Mouse (Mus musculus): Measurements from ENCODE around the gene Dnaaf5.

Dnaaf5 gene

DNA sequence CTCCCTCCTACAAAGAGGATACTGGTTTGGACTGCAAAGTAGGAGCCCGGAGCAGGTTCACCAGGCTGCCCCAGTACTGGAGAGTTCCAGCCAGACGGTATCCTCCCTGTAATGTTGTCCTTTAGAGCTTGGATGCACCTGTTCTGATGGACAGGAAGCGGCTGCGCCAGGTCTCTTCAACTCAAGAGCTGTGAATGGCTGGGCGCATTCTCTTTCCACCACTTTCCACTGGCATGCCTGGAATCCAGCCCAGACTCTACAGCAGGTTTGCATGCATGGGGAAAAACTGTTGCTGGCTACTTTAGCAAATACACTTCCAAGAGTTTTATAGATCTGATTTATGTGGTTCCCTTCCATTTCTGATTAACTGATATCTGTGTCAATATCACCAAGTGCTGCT, 8.7 kb upstream of the Dnaaf5 start:
- no peak for DNase-seq

DNA sequence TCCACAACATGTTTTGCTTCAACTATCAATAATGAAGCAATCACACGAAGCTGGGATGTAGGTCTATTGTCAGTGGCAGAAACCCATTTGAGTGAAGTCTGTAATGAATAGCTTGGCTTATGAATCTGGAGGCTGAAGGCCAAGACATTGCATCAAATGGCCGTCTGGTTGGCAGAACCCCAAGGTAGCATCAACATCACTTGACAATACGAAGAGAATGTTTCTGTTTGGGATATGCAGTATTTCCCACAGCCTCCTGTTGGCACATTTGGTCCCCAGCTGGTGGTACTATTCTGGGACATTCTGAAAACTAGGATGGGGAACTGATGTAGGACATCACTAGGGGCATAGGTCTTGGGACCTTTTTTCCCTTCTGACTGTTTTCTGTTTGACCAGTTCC, 6.1 kb upstream of the Dnaaf5 start:
- no peak for DNase-seq

- DNase-seq, result no peak
Observed at GRCm38 (mm10) chr5:139145726-139146125, 4.3 kb upstream of the Dnaaf5 start.

DNA sequence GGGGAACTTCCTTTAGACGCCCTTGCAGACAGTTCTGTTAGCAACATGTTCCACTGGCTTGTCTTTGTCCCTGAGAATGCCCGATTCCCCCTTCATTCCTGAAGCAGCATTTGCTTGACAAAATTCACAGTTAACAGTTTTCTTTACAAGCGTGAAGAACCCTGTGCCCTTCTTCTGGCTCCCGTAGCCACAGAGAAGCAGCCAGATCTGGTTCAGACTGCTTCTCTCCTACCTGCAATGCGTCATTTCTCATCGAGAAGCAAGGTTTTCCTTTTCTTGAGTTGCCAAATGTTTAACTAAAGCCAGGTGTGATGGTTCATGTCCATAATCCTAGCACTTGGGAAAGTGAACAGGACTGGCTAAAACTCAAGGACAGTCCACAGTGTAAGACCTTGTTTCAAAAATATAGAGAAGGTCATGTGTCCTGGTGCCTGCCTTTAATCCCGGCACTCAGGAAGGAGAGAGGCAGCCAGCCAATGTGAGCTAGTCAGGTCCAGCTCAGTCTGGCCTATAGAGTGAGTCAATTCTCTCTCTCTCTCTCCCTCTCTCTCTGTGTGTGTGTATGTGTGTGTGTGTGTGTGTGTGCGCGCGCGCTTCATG, 3.4 kb upstream of the Dnaaf5 start:
- DNase-seq, result no peak

DNA sequence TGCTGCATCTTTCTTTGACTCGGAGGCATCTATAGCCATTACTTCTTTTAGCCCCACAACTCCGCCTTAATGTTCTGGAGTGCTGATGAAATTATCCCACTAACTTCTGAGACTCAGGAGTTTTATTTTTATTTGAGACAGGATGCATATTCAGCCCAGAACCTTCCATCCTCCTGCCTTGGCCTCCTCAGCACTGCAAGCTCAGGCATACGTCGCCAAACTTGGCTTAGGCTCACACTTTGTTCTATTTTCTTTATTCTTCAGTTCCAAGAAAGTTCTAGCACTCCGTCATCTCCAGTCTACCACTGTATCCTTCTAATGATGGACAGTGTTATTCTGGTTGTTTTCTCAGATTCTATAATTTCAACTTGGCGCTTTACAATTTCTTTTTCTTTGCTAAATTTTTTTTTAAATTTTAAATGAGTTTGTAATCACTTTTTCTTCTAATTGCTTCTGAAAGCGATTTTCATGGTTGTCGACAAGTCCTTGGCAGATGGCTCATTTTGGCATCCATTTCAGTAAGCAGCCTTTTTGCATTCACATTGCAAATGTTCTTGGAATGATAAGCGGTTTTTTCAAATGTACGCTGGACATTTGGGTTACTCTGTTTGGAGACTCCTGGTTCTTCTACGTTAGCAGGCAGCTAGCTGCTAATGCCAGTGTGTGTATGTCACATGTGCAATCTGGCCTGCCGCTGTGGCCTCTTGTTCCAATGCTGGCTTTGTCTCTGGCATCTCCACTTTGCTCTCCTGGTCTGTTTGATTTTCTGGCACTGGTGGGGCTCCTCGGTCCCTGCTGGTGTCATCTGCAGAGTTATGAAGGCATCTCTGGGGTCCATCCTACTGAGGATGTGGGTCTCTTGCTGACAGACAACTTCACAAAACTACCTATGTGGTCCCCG, 2.6 kb upstream of the Dnaaf5 start:
- no peak for DNase-seq

GRCm38 (mm10) chr5:139149006-139149672, 884 bp upstream of the Dnaaf5 start:
- DNase-seq, result no peak

DNA sequence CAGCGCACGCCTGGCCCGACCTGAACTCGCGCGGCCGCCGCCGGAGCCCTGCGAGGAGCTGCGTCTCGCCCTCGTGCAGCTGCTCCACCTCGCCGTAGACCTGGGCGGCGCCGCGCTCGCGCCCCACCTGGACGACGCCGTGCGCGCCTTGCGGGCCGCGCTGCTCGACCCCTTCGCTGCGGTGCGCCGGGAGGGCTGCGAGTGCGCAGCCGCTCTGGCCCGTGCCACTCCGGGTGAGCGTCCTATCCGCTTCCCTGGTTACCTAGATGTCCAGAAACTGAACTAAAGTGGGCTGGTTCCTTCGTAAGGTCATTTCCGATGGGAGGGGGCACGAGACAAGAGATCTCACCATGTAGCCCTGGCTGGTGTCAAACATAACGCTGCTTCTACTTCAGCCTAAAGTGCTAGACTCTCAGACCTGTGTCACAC, 594 bp downstream of the Dnaaf5 start:
- DNase-seq, result peak; percentile 46 to 70

DNA sequence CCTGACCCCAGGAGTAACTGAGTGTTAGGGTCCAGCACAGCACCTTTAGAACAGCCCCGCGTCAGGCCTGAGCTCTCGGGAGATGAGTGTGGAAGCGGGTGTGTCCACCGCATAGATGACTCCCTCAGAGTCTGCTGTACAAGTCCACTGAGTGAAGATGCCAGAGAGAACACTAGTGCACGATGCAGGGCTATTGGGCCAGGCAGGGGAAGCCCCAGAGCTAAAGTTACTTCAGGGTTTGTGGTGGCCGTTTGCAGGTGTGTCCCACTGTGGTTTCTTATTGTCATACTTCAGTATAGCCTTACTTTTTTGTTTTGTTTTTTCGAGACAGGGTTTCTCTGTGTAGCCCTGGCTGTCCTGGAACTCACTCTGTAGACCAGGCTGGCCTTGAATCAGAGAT, 10.9 kb downstream of the Dnaaf5 start:
- DNase-seq, result peak in 1 of 2 experiments; percentile 16

DNA sequence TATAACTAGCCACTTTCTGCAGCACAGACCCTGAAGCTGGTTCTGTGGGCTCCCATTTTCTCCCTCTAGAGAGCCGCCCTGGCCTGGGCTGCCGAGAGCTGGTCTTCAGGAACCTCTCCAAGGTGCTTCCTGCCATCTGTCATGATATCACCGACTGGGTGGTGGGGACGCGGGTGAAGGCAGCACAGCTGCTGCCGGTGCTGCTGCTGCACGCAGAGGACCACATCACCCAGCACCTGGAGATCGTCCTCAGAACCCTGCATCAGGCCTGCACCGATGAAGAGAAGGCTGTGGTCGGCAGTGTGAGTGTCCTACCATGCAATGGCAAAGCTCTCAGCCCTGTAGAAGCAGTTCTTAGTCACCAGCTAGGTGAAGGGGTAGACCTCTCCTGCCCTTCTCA, 11.6 kb downstream of the Dnaaf5 start:
- DNase-seq, result peak; percentile 76 to 86

GRCm38 (mm10) chr5:139166781-139167361, 16.8 kb downstream of the Dnaaf5 start:
- peak; percentile 83 to 86 for DNase-seq

DNA sequence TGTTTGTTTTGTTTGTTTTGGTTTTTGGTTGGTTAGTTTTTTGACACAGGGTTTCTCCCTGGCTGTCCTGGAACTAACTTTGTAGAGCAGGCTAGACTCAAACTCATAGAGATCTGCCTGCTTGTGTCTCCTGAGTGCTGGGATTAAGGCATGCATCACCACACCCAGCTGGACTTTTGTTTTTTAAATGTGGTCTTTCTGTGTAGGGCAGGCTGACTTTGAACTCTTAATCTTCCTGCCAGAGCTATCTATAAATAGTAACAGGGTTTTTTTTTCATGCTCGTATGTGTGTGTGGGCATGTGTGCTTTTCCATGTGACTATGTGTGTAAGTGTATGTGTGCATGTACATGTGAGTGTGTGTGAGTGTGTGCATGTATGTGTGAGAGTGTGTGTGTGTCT, 17.5 kb downstream of the Dnaaf5 start:
- DNase-seq, result no peak

- DNase-seq, result no peak
Observed at GRCm38 (mm10) chr5:139171929-139172328, 21.9 kb downstream of the Dnaaf5 start.

GRCm38 (mm10) chr5:139174141-139174540, 24.1 kb downstream of the Dnaaf5 start:
- DNase-seq, result no peak

- peak in 1 of 2 experiments; percentile 29 for DNase-seq
Observed at GRCm38 (mm10) chr5:139174556-139175547, 24.8 kb downstream of the Dnaaf5 start.

- DNase-seq, result peak; percentile 79 to 81
Observed at GRCm38 (mm10) chr5:139178895-139179631, 29.0 kb downstream of the Dnaaf5 start.

DNA sequence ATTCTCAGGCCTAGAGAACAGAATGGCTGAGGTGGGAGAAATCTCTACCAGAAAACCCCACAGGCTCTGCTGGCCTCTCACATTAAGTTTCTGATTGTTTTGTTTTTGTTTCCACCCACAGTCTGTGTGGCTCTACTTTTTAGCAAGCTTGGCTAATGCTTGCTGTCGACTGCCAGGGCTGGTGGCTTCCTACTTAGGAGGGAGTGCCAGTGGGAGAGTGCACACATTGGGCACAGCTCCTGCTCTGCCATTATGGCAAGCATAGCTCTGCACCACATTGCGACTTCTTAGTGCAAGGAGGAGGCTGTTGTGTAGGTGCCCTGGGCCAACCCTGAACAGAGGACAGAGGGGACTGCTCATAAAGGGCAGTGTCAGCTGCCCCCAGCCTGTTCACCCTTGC, 33.1 kb downstream of the Dnaaf5 start:
- no peak for DNase-seq

DNA sequence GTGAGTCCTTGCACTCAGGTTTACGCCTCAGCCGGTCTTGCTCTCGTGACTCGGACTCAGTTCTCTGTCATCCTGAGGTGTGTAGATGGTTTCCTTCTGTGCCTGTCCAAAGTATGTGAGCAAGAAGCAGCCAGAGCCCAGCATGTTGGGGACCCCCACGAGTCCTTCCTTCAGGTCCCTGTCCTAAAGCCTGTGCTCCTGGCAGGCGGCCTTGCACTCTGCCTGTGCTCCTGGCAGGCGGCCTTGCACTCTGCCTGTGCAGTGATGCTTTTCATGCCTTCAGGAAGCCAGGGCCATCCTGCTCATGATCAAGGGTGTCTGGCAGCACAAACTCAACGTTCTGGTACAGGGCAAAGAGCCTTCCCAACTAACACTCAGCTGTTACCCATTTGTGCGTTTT, 33.6 kb downstream of the Dnaaf5 start:
- no peak for DNase-seq

- DNase-seq, result no peak
Observed at GRCm38 (mm10) chr5:139184897-139185296, 34.9 kb downstream of the Dnaaf5 start.

GRCm38 (mm10) chr5:139189726-139190125, 39.7 kb downstream of the Dnaaf5 start:
- DNase-seq, result no peak

- DNase-seq, result no peak
Observed at GRCm38 (mm10) chr5:139190958-139191357, 40.9 kb downstream of the Dnaaf5 start.

DNA sequence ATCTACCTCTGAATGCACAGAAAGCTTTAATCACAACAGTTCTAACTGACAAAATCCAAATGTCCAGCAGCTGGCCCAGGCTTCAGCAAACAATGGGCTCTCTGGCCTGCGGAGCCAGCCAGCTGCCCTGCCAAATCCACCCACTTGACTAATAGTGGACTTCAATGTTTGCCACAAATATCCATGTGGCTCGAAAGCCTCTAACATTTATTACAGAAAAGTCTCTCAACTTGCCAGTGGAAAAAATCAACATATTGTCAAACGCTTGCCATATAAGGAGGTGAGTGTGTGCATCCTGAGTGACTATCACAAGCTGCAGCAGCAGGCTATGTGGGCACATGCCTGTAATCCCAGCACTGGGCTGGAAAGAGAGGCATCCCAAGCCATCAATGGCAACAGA, 48.8 kb downstream of the Dnaaf5 start:
- no peak for DNase-seq

All from thymus, postnatal 36 days (tissue).